Mouse (Mus musculus) hindbrain, postnatal 0 days (tissue): ENCODE data around the gene Zcchc8. TPM values are rescaled to one million over a fixed set of nuclear protein-coding genes. Genes with fewer than 3 reads are reported as not detected.

Source experiments
- ATAC-seq: fragments of 200-750 bp; cut with Nextera tagmentation; 2 replicates; pipeline ENCODE4 v1.8.0; 2017; ENCODE audit warnings: mild to moderate bottlenecking, moderate TSS enrichment, moderate library complexity
- DNase-seq: peaks from one replicate; pipeline ENCODE4 v3.0.0-alpha.2; 2015; ENCODE audit warnings: low spot score
- H3K27ac ChIP-seq: fragments of 300-500 bp; sonication (generic); 2 replicates; pipeline ENCODE4 v1.5.1; 2014; ENCODE audit warnings: mild to moderate bottlenecking
- H3K27me3 ChIP-seq: fragments of 300-500 bp; sonication (generic); 2 replicates; pipeline ENCODE4 v1.6.1; 2014; ENCODE audit warnings: low read length, mixed read lengths; ENCODE audit not compliant: insufficient read depth
- H3K36me3 ChIP-seq: fragments of 300-500 bp; sonication (generic); 2 replicates; pipeline ENCODE4 v1.6.1; 2014; ENCODE audit warnings: low read length, mixed read lengths; ENCODE audit not compliant: insufficient read depth
- H3K4me1 ChIP-seq: fragments of 300-500 bp; sonication (generic); 2 replicates; pipeline ENCODE4 v1.6.1; 2014; ENCODE audit warnings: antibody characterized with exemption, low read length, mixed read lengths; ENCODE audit not compliant: insufficient read depth
- H3K4me2 ChIP-seq: fragments of 300-500 bp; sonication (generic); 2 replicates; pipeline ENCODE4 v1.6.1; 2014; ENCODE audit warnings: low read depth, mild to moderate bottlenecking, low read length, moderate library complexity, mixed read lengths
- H3K4me3 ChIP-seq: fragments of 300-500 bp; sonication (generic); 2 replicates; pipeline ENCODE4 v1.5.1; 2014; ENCODE audit warnings: low read length
- H3K9ac ChIP-seq: fragments of 300-500 bp; sonication (generic); replicated peaks from 2 replicates; pipeline ENCODE4 v1.6.1; 2014; ENCODE audit warnings: mild to moderate bottlenecking, low read length, moderate library complexity, mixed read lengths
- H3K9me3 ChIP-seq: fragments of 300-500 bp; sonication (generic); 2 replicates; pipeline ENCODE4 v1.6.1; 2016; ENCODE audit warnings: low read length, mixed read lengths
- CTCF ChIP-seq: IDR thresholded peaks from 2 replicates; pipeline ENCODE4 v1.5.1; 2016; ENCODE audit warnings: antibody characterized with exemption, control low read depth, low read depth
- WGBS: fragments of 180-500 bp; shearing (Covaris S2); extraction: QIAGEN DNeasy Blood & Tissue Kit; methylation state at CpG from one replicate; pipeline ENCODE4 v1.1.7; 2014; 5-methylcytosine and 5-hydroxymethylcytosine counted together
- polyA plus RNA-seq: library from polyadenylated mRNA; unstranded; fragments of >200 nt; fragmentation: Nextera tagmentation; extraction: Ambion mirVana; gene quantifications from 2 replicates; pipeline ENCODE4 v1.2.1, GENCODE M21; 2015
- total RNA-seq: library from RNA; depleted of rRNA; stranded (reverse); fragments of >200 nt; gene quantifications from 2 replicates; pipeline ENCODE4 v1.2.3, GENCODE M21; 2014

Zcchc8 gene
- total and polyA plus RNA-seq, 2 experiments from 2014 or later = 23.9 to 40.0 TPM

DNA sequence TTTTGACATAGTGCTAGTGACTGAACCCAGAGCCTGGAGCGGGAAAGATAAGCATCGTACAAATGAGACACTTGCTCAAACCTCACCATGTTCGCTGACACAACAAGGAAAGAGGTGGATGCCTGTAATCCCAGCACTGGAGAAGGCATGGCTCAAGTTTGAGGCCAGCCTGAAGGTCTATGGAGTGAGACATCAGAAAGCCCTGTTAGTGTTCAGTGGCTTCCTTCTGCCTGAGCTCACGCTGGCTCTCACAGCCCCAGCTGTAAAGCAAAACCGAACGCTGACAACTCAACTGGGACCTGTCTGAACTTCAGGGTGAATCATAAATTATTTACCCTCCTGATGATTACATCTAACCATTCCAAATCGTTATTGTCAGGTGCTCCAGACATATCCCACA lies 54.9 kb downstream of the Zcchc8 start:
- ATAC-seq (no peak), DNase-seq (no peak)
- Histone ChIP-seq H3K9me3 (no peaks in the 10 kb centered on the region), H3K27me3 (no peaks in the 10 kb centered on the region), H3K36me3 (no peaks in the 10 kb centered on the region), H3K4me3 (no peak overlapping the region), H3K4me2 (no peak overlapping the region), H3K4me1 (no peaks in the 10 kb centered on the region), H3K27ac (no peak overlapping the region), H3K9ac (no peak overlapping the region)
- TF ChIP-seq CTCF = no peak
- WGBS = 79% methylated on average over 7 of the region's 7 CpGs

- Histone ChIP-seq H3K4me2 (no peak overlapping the region), H3K4me3 (no peak overlapping the region), H3K36me3 (no peaks in the 10 kb centered on the region), H3K9ac (no peak overlapping the region), H3K27ac (no peak overlapping the region), H3K9me3 (no peaks in the 10 kb centered on the region), H3K27me3 (no peaks in the 10 kb centered on the region), H3K4me1 (no peaks in the 10 kb centered on the region)
- ATAC-seq (no peak), DNase-seq (no peak)
- TF ChIP-seq CTCF = no peak
- 77% methylated on average over 7 of the region's 7 CpGs for WGBS
Observed at GRCm38 (mm10) chr5:123664329-123664728, 56.6 kb downstream of the Zcchc8 start.

DNA sequence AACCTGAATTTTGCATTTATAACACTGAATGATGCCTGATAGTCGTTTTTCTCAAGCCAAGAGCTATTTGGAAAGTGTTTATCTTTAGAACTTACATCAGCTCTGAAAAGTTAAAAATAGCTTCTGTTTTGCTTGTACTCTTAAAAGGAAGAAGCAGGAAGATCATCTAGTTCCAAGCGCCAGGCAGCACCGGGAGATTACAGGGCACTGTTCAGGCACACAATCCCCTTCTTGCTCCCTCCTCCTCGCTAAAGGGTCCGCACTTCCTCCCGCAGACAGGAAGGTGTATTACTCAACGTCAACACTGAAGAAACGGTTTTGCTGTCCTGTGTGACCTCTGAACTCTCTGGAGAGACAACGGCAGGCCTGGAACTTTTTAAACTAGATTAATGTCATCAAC lies 58.8 kb downstream of the Zcchc8 start:
- Histone ChIP-seq H3K27me3 (no peaks in the 10 kb centered on the region), H3K27ac (no peak overlapping the region; the same call in 1 of the 2 replicates), H3K4me1 (no peaks in the 10 kb centered on the region), H3K4me2 (no peak overlapping the region), H3K36me3 (no peaks in the 10 kb centered on the region), H3K9ac (no peak overlapping the region), H3K9me3 (no peaks in the 10 kb centered on the region), H3K4me3 (no peak overlapping the region)
- 68% methylated on average over 9 of the region's 9 CpGs for WGBS
- DNase-seq = no peak
- ATAC-seq = no peak
- TF ChIP-seq CTCF = no peak

GRCm38 (mm10) chr5:123661602-123662001 lies 59.3 kb downstream of the Zcchc8 start:
- WGBS = 80% methylated on average over 3 of the region's 3 CpGs
- Histone ChIP-seq H3K9me3 (no peaks in the 10 kb centered on the region), H3K27me3 (no peaks in the 10 kb centered on the region), H3K4me2 (no peak overlapping the region), H3K4me1 (no peaks in the 10 kb centered on the region), H3K4me3 (no peak overlapping the region), H3K36me3 (no peaks in the 10 kb centered on the region), H3K9ac (no peak overlapping the region), H3K27ac (no peak overlapping the region)
- no peak for DNase-seq
- TF ChIP-seq CTCF = no peak
- ATAC-seq = no peak

DNA sequence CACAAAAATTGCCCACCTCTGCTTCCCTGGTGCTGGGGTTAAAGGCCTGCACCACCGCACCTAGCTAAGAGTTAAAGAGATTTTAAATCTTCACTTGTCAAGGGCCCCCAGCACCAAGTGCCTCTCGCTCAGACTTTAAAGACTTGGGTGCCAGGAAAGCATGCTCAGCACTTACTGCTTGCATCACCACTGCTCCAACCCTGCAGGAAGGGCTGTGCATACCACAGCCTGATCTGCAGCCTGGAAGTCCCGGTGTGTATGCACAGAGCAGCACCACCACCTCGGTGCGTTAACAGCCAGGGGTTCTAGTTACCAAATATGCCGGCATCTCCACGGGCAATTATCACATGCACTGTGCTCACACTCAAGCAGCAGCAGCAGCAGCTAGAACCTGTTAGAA lies 63.2 kb downstream of the Zcchc8 start:
- TF ChIP-seq CTCF = no peak
- no peak for DNase-seq
- no peak for ATAC-seq
- no peak overlapping the region for H3K9ac ChIP-seq
- WGBS = 80% methylated on average over 7 of the region's 7 CpGs
- H3K9me3 ChIP-seq = no peaks in the 10 kb centered on the region
- H3K36me3 ChIP-seq = peaks cover 6% of the 10 kb centered on the region; the same call in 1 of the 2 replicates
- no peak overlapping the region for H3K27ac ChIP-seq
- H3K4me3 ChIP-seq = no peak overlapping the region
- H3K27me3 ChIP-seq = no peaks in the 10 kb centered on the region
- no peaks in the 10 kb centered on the region for H3K4me1 ChIP-seq
- H3K4me2 ChIP-seq = no peak overlapping the region

DNA sequence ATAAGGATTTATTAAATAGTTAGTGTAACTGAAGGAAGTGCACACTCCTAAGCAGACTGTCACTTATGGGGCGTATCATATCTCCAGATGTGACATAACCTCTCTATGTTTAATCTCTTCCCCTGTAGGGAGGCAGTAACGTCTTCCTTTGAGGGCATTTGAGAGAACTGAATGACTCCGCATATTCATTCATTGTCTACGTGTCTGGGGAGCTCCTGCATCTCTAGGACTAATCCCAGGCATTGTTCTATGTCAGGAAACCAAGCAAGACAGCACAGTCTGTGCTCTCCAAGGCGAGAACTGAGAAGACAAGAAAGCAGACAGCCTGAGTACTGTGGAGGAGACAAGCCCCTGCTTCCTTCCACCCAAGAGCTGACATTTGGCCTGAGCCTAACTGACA lies 66.0 kb downstream of the Zcchc8 start:
- ATAC-seq = no peak
- Histone ChIP-seq H3K27ac (no peak overlapping the region), H3K9ac (no peak overlapping the region), H3K36me3 (peaks cover 6% of the 10 kb centered on the region; the same call in 1 of the 2 replicates), H3K4me1 (no peaks in the 10 kb centered on the region), H3K9me3 (no peaks in the 10 kb centered on the region), H3K27me3 (no peaks in the 10 kb centered on the region), H3K4me2 (no peak overlapping the region), H3K4me3 (no peak overlapping the region)
- WGBS = 39% methylated on average over 5 of the region's 5 CpGs
- TF ChIP-seq CTCF = no peak
- no peak for DNase-seq

- ATAC-seq (no peak), DNase-seq (no peak)
- Histone ChIP-seq H3K36me3 (peaks cover 6% of the 10 kb centered on the region; the same call in 1 of the 2 replicates), H3K27ac (no peak overlapping the region), H3K4me2 (no peak overlapping the region), H3K9me3 (no peaks in the 10 kb centered on the region), H3K27me3 (no peaks in the 10 kb centered on the region), H3K4me3 (no peak overlapping the region), H3K4me1 (no peaks in the 10 kb centered on the region), H3K9ac (no peak overlapping the region)
- 87% methylated on average over 11 of the region's 11 CpGs for WGBS
- TF ChIP-seq CTCF = no peak
Observed at GRCm38 (mm10) chr5:123653287-123653801, 67.6 kb downstream of the Zcchc8 start.
